Mouse (Mus musculus): ENCODE results near the gene Rsl1d1. TPM values are rescaled to one million over a fixed set of nuclear protein-coding genes. Genes with fewer than 3 reads are reported as not detected.

Gene Rsl1d1
- total RNA-seq (2021) = 10 to 100 TPM; 42.5 to 51.0 TPM
- long read RNA-seq, experiment 1, transcript Rsl1d1-201 (9 exons, 1,945 nt) = major isoform, 83 of 88 reads
- long read RNA-seq, experiment 1, partial matches to known transcripts = 2 of 88 reads
- long read RNA-seq, experiment 1, other reads (novel, unspliced or antisense) = 2 of 88 reads
- long read RNA-seq, experiment 2, transcript Rsl1d1-201 (9 exons, 1,945 nt) = major isoform, 79 of 84 reads
- long read RNA-seq, experiment 2, partial matches to known transcripts = 1 of 84 reads
- long read RNA-seq, experiment 2, other reads (novel, unspliced or antisense) = 2 of 84 reads

DNA sequence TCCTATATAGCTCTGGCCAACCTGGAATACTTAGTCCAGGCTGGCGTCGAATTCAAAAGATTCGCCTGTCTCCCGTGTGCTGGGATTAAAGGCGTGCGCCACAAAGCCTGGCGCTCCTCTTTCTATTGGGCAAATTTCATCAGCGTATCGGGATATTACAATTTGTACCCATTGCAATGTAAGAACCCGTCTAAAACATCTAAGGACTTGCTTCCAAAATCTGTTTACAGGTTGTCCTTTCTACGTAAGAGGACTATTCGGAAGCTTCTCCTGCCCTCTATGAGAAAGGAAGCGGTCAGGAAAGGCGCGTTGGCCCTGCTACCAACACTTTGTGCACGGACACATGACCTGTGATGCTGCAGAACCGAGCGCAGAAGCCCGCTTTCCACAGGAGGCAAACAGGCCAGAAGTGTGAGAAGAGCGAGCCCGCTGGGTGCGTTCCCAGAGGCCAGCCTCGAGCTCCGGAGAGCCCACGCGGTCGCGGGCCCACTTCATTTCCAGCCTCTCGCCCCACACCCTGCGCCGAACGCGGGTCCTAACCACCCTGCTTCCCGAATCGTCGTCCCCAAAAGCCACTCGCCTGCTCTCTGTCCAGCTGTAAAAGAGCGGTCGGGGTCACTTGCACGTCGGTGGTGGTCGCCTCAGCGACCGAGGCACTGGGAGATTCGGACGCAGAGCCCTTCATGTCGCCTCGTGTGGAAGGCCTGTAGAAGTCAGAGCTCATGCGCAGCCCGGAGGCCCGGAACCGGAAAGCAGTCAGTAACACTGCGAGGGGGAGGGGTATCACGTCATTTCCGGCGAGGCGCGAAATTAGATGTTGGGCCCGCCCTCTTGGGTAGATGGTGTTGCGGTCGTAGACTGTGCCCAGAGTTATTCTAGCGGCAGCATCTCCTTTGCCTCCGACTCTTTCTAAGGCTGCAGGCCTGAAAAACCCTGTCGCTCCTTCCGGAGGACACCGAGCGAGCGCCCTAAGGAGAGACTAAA lies at the start of gene Rsl1d1:
TSS of gene Rsl1d1 (minus strand) at position 761 of the 984 bp plus-strand sequence.
- Histone ChIP-seq H3K27ac (peak within 1 kb of the TSS; percentile 96), H3K4me3 (peak within 1 kb of the TSS; percentile 98)
- TF ChIP-seq CTCF (IDR thresholded peaks at IDR 0.05) = no peak
- DNase-seq = peak; percentile 92
- intact Hi-C loops (cut with DNase I) = loop anchor here (2.0 to 5.0 kb wide), 3 partner anchors 26 to 119 kb away; partner anchors contain the start of genes Gspt1, Snx29 and Zc3h7a

GRCm38 (mm10) chr16:11247791-11248190 lies 44.7 kb upstream of the Rsl1d1 start:
- intact Hi-C loops (cut with DNase I) = no loop called here
- Histone ChIP-seq H3K4me3 (no peak overlapping the region), H3K27ac (no peak overlapping the region)
- no peak for DNase-seq
- TF ChIP-seq CTCF (IDR thresholded peaks at IDR 0.05) = no peak

- Histone ChIP-seq H3K4me3 (no peak overlapping the region), H3K27ac (no peak overlapping the region)
- DNase-seq = no peak
- intact Hi-C loops (cut with DNase I) = no loop called here
- no peak for TF ChIP-seq CTCF (IDR thresholded peaks at IDR 0.05)
Observed at GRCm38 (mm10) chr16:11245767-11246166, 42.6 kb upstream of the Rsl1d1 start.

GRCm38 (mm10) chr16:11242401-11242800 lies 39.3 kb upstream of the Rsl1d1 start:
- intact Hi-C loops (cut with DNase I) = no loop called here
- no peak for DNase-seq
- no peak for TF ChIP-seq CTCF (IDR thresholded peaks at IDR 0.05)
- no peak overlapping the region for H3K27ac ChIP-seq
- H3K4me3 ChIP-seq = no peak overlapping the region

DNA sequence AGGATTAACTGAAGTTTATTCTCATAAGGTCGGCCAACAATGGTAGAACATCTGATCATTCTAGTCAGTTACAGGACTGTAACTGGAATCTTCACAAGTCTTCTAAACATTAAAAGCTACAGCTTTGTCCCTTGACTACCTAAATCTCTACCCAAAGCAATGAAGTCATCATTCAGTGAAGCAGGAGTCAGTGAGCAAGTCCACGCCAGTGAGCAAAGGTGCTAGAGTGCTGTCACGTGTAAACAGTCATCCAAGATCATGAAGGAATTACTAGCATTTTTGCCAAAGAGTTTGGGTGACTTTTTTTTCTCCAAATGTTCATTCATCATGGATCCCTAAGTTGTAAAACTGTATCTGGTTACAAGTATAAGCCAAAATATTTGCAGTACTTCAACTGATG lies 14.7 kb upstream of the Rsl1d1 start:
- no peak for DNase-seq
- Histone ChIP-seq H3K27ac (no peak overlapping the region), H3K4me3 (no peak overlapping the region)
- intact Hi-C loops (cut with DNase I) = no loop called here
- no peak for TF ChIP-seq CTCF (IDR thresholded peaks at IDR 0.05)

DNA sequence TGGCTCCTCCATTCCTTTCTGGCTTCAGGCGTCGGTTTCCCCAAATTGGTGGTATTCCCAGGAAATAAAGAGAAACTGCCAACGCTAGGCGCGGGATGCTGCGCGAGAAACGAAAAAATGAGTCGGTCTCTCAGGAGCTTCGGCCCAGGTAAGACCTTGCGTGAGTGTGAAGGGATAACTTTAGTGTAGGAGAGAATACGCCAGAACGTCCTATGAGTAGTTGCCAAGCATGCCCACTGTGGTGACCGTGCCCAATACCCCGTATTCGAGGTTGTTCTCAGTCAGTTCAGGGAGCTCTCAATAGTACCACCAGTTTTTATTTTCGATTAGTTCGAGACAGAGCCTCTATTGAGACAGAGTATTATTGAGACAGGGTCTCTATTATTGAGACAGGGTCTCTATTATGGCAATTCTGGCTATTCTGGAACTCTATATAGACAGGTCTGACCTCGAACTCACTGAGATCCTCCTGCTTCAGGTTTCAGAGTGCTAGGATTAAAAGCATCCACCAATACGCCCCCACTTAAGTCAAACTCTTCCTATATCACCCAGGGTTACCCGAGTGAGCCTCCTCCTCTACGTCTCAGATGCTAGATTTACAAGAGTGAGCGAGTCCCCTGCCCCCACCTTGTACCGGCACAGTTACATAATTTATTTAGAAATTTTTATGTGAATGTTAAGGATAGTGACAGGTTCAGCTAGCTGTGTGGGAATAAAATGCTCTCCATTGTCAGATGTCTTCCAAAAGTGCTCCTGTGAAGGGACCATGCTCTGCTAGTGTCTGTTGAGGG lies 664 bp upstream of the Rsl1d1 start:
- intact Hi-C loops (cut with DNase I) = loop anchor here (2.0 to 5.0 kb wide), 3 partner anchors 27 to 119 kb away; partner anchors contain the start of genes Gspt1, Snx29 and Zc3h7a

DNA sequence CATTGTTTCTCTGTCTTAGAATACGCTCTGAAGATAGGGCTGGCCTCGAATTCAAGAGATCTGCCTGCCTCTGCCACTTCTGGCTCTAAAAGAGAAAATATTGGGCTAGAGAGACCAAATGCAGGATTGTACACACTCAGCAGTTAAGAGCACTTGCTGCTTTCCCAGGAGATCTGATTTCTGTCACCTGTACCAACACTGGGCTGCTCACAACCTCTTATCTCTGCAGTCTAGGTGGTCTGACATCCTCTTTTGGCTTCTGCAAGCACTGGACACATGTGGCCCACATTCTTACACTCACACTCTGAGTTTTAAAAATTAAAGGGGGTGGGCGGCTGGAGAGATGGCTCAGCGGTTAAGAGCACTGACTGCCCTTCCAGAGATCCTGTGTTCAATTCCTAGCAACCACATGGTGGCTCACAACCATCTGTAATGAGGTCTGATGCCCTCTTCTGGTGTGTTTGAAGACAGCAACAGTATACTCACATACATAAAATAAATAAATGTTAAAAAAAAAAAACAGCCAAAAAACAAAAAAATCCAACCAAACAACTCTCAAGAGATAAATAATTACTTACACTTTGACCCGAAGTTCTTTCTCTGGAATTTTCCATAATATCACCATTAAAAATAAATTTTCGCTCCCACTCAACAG lies 1.3 kb downstream of the Rsl1d1 start:
- peak; percentile 7; the same call in 1 of the 2 replicates for TF ChIP-seq CTCF (IDR thresholded peaks at IDR 0.05)
- DNase-seq = no peak
- Histone ChIP-seq H3K4me3 (peak overlapping the region; percentile 98), H3K27ac (peak overlapping the region; percentile 96; the same call in 1 of the 2 replicates)
- intact Hi-C loops (cut with DNase I) = loop anchor here (2.0 to 5.0 kb wide), 3 partner anchors 25 to 120 kb away; partner anchors contain the start of genes Gspt1, Snx29 and Zc3h7a

More for the DNA sequence above, 664 bp upstream of the Rsl1d1 start:
- peak overlapping the region; percentile 96 for H3K27ac ChIP-seq
- DNase-seq = peak; percentile 19
- no peak for TF ChIP-seq CTCF (IDR thresholded peaks at IDR 0.05)
- H3K4me3 ChIP-seq = peak overlapping the region; percentile 98

DNA sequence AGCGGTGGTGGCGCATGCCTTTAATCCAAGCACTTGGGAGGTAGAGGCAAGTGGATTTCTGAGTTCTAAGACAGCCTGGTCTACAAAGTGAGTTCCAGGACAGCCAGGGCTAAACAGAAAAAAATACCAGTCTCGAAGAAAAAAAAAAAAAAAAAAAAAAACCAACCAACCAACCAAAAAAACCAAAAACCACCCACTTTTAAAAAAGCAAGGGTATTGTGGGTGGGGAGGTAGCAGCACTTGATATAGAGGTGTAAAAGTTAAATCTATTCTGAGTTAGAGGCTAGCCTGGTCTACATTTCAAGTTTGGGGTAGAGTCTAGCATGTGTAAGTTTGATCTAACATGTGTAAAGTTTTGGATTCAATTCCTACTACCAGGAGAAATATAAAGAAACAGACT lies 2.9 kb downstream of the Rsl1d1 start:
- no peak for DNase-seq
- TF ChIP-seq CTCF (IDR thresholded peaks at IDR 0.05) = no peak
- H3K4me3 ChIP-seq = no peak overlapping the region
- no peak overlapping the region for H3K27ac ChIP-seq
- intact Hi-C loops (cut with DNase I) = loop anchor here (5.0 kb wide), 1 partner anchor 122 kb away; the partner anchor contains the start of gene Snx29

- no peak overlapping the region for H3K4me3 ChIP-seq
- intact Hi-C loops (cut with DNase I) = no loop called here
- no peak overlapping the region for H3K27ac ChIP-seq
- no peak for TF ChIP-seq CTCF (IDR thresholded peaks at IDR 0.05)
- DNase-seq = no peak
Observed at GRCm38 (mm10) chr16:11198467-11198866, 4.7 kb downstream of the Rsl1d1 start.

- intact Hi-C loops (cut with DNase I) = no loop called here
- no peak overlapping the region for H3K4me3 ChIP-seq
- TF ChIP-seq CTCF (IDR thresholded peaks at IDR 0.05) = no peak
Observed at GRCm38 (mm10) chr16:11197052-11197451, 6.1 kb downstream of the Rsl1d1 start.

DNA sequence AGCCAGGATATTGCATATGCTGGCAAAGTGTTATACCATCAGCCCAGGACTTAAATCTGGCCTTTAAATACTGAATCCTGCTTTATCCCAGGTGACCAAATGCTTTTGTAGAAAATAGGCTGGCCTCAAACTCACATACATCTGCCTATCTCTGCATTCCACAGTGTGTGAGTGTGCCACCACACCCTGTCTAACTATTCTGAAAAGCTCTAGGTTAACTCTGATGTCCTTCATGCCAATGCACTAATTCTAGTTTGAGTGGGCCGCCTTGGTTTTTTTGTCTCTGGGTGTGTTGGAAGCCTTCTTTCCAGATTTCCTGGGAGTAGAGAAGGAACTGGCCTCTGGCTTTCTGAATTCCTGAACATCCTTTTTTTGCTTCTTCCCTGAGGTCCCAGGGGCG lies 9.9 kb downstream of the Rsl1d1 start:
- no peak overlapping the region for H3K4me3 ChIP-seq
- H3K27ac ChIP-seq = no peak overlapping the region
- DNase-seq = no peak
- no peak for TF ChIP-seq CTCF (IDR thresholded peaks at IDR 0.05)
- intact Hi-C loops (cut with DNase I) = no loop called here

More at GRCm38 (mm10) chr16:11197052-11197451, 6.1 kb downstream of the Rsl1d1 start:
- DNase-seq = no peak
- no peak overlapping the region for H3K27ac ChIP-seq
